Mouse (Mus musculus) CH12.LX (cell line): ENCODE measurements at regions not wholly inside any gene's neighbourhood (a gene's known extent, or its start where the extent isn't known, plus 50 kb on each side); places are given as distances from the start of the nearest gene placed in this dataset.

Experiments
- BHLHE40 ChIP-seq: IDR thresholded peaks from 2 replicates; pipeline ENCODE4 v1.6.1; 2011; ENCODE audit warnings: mild to moderate bottlenecking, low read depth, low read length, improper control_type of control experiment
- CTCF ChIP-seq, 2 experiments: IDR thresholded peaks in 1 of 2; conservative IDR thresholded peaks in 1 of 2; 2 replicates each; pipeline ENCODE4 v1.5.1; 2011 to 2012; ENCODE audit warnings: low read depth in 2 of 2, low read length in 2 of 2, improper control_type of control experiment in 1 of 2, inconsistent platforms in 1 of 2, mild to moderate bottlenecking in 1 of 2, moderate library complexity in 1 of 2
- EP300 ChIP-seq: IDR thresholded peaks from 2 replicates; pipeline ENCODE4 v1.6.1; 2011; ENCODE audit warnings: low read length, improper control_type of control experiment
- JUND ChIP-seq: conservative IDR thresholded peaks from 2 replicates; pipeline ENCODE4 v1.6.1; 2011; ENCODE audit warnings: low read depth, low read length, improper control_type of control experiment
- KAT2A ChIP-seq: IDR thresholded peaks from 2 replicates; pipeline ENCODE4 v1.6.1; 2012; ENCODE audit warnings: low read length, improper control_type of control experiment, inconsistent platforms; ENCODE audit not compliant: insufficient replicate concordance
- MAX ChIP-seq: IDR thresholded peaks from 2 replicates; pipeline ENCODE4 v1.6.1; 2011; ENCODE audit warnings: low read length, improper control_type of control experiment
- MAZ ChIP-seq: IDR thresholded peaks from 2 replicates; pipeline ENCODE4 v1.6.1; 2012; ENCODE audit warnings: low read depth, mild to moderate bottlenecking, inconsistent platforms, low read length, improper control_type of control experiment, moderate library complexity
- NELFE ChIP-seq: IDR thresholded peaks from 2 replicates; pipeline ENCODE4 v1.6.1; 2011; ENCODE audit warnings: low read depth, low read length, improper control_type of control experiment
- NRF1 ChIP-seq: IDR thresholded peaks from 2 replicates; pipeline ENCODE4 v1.6.1; 2014; ENCODE audit warnings: low read depth, mild to moderate bottlenecking, inconsistent platforms, low read length, improper control_type of control experiment, moderate library complexity
- POLR2A ChIP-seq: IDR thresholded peaks from 2 replicates; pipeline ENCODE4 v1.6.1; 2011; ENCODE audit warnings: low read depth, mild to moderate bottlenecking, improper control_type of control experiment, low read length
- USF2 ChIP-seq: conservative IDR thresholded peaks from 2 replicates; pipeline ENCODE4 v1.6.1; 2011; ENCODE audit warnings: low read depth, low read length, improper control_type of control experiment
- ZC3H11A ChIP-seq: IDR thresholded peaks from 2 replicates; pipeline ENCODE4 v1.6.1; 2012; ENCODE audit warnings: low read depth, mild to moderate bottlenecking, inconsistent platforms, low read length, improper control_type of control experiment
- ZMIZ1 ChIP-seq: IDR thresholded peaks from 2 replicates; pipeline ENCODE4 v1.6.1; 2012; ENCODE audit warnings: low read depth, mild to moderate bottlenecking, inconsistent platforms, low read length, improper control_type of control experiment
- ZNF384 ChIP-seq: IDR thresholded peaks from 2 replicates; pipeline ENCODE4 v1.6.1; 2012; ENCODE audit warnings: low read depth, low read length, improper control_type of control experiment, inconsistent platforms

- TF ChIP-seq MAZ (no peak), CTCF (conservative IDR thresholded peaks at IDR 0.05 in 1 of 2, IDR thresholded peaks at IDR 0.05 in 1 of 2; ENCODE audit: low read depth in 2 of 2, low read length in 2 of 2) (no peak), MAX (no peak), POLR2A (no peak), ZC3H11A (no peak), USF2 (no peak), ZNF384 (no peak), BHLHE40 (no peak), JUND (no peak), NRF1 (no peak), KAT2A (no peak), NELFE (no peak), ZMIZ1 (no peak), EP300 (no peak)
Observed at GRCm38 (mm10) chr7:136791162-136791561, 103.3 kb upstream of the Mgmt start.
